ENCODE assay signal across 15 mouse cellular contexts in genomic region chr7:18917931-18918330, GRCm38 (mm10). TPM values are rescaled to one million over a fixed set of nuclear protein-coding genes. Genes with fewer than 3 reads are reported as not detected.
DNase-seq lines count a peak whose midpoint lies in the region; ATAC-seq and TF ChIP-seq lines count a peak whose summit lies in the region.
"Had no signal": no experiment of that assay in that cellular context is flagged by ENCODE, and none has a peak within 500 bp of the region (broad histone marks: within the 10 kb centered on the region; RNA-seq: fewer than 3 reads in every experiment).

No protein-coding gene starts in this region.

- ATAC-seq in forebrain, embryonic 14.5 days = no peak
- no peak for ATAC-seq in forebrain, embryonic 12.5 days (ENCODE audit: low FRiP score)
- ATAC-seq in lung, postnatal 0 days = no peak
- ATAC-seq: forebrain, embryonic 13.5 days had no signal

- H3K27me3 ChIP-seq in forebrain, embryonic 14.5 days (replicated peaks; ENCODE audit: control insufficient read depth, insufficient read depth, low read length) = no peaks in the 10 kb centered on the region
- 0 out of 2 replicates have a peak, but pooled peaks cover 2% of the 10 kb centered on the region for H3K27me3 ChIP-seq in forebrain, embryonic 12.5 days
- H3K27me3 ChIP-seq in lung, postnatal 0 days (replicated peaks; ENCODE audit: insufficient read depth, low read length) = no peaks in the 10 kb centered on the region
- H3K27me3 ChIP-seq: forebrain, embryonic 13.5 days had no signal

- no peak for TF ChIP-seq EP300 in lung, postnatal 0 days (IDR thresholded peaks at IDR 0.05)

- 44% methylated on average over 3 of the region's 3 CpGs for WGBS in forebrain, embryonic 14.5 days
- 66% methylated on average over 3 of the region's 3 CpGs for WGBS in forebrain, embryonic 12.5 days
- 43% methylated on average over 3 of the region's 3 CpGs for WGBS in lung, postnatal 0 days

- no peak for TF ChIP-seq CTCF in lung, postnatal 0 days (IDR thresholded peaks at IDR 0.05)

- no peaks in the 10 kb centered on the region for H3K9me3 ChIP-seq in forebrain, embryonic 14.5 days (replicated peaks; ENCODE audit: control insufficient read depth, low read length)
- H3K9me3 ChIP-seq in forebrain, embryonic 12.5 days = no peaks in the 10 kb centered on the region
- H3K9me3 ChIP-seq in lung, postnatal 0 days (ENCODE audit: low read length) = no peaks in the 10 kb centered on the region
- H3K9me3 ChIP-seq: forebrain, embryonic 13.5 days; midbrain, embryonic 10.5 days had no signal

- no peak overlapping the region for H3K4me3 ChIP-seq in forebrain, embryonic 14.5 days (ENCODE audit: low read depth, low read length)
- no peak overlapping the region for H3K4me3 ChIP-seq in forebrain, embryonic 12.5 days (replicated peaks)
- no peak overlapping the region for H3K4me3 ChIP-seq in lung, postnatal 0 days (ENCODE audit: low read depth, low read length)
- H3K4me3 ChIP-seq: forebrain, embryonic 13.5 days; midbrain, embryonic 10.5 days had no signal

- DNase-seq in forebrain, embryonic 14.5 days (ENCODE audit: low spot score) = peak; percentile 3
- peak; percentile 26 for DNase-seq in kidney, adult 11 months
- DNase-seq in kidney, postnatal 10 days = no peak
- DNase-seq in MN1 (ENCODE audit: low spot score) = peak; percentile 57
- DNase-seq in fat pad, adult 2 months (ENCODE audit: extremely low read depth, low read depth, low spot score) = peak; percentile 34
- no peak for DNase-seq in lung, postnatal 0 days (ENCODE audit: low spot score)
- DNase-seq: cerebellum, adult 9-11 months; gastrocnemius, postnatal 25 days; kidney, postnatal 4 days; lung, adult 2 months; lung, postnatal 4 days; thymus, adult 18-20 months had no signal

- H3K27ac ChIP-seq in forebrain, embryonic 14.5 days (ENCODE audit: low read depth, low read length) = no peak overlapping the region
- H3K27ac ChIP-seq in forebrain, embryonic 12.5 days = no peak overlapping the region
- no peak overlapping the region for H3K27ac ChIP-seq in lung, postnatal 0 days (ENCODE audit: low read length)
- H3K27ac ChIP-seq: forebrain, embryonic 13.5 days; midbrain, embryonic 10.5 days had no signal

- no peak overlapping the region for H3K4me2 ChIP-seq in forebrain, embryonic 14.5 days (ENCODE audit: low read length)
- H3K4me2 ChIP-seq in forebrain, embryonic 12.5 days = no peak overlapping the region
- H3K4me2 ChIP-seq in lung, postnatal 0 days (replicated peaks; ENCODE audit: low read depth, low read length) = no peak overlapping the region
- H3K4me2 ChIP-seq: forebrain, embryonic 13.5 days had no signal

- H3K9ac ChIP-seq in forebrain, embryonic 14.5 days (ENCODE audit: low read length) = no peak overlapping the region
- no peak overlapping the region for H3K9ac ChIP-seq in forebrain, embryonic 12.5 days
- no peak overlapping the region for H3K9ac ChIP-seq in lung, postnatal 0 days (replicated peaks; ENCODE audit: low read depth)
- H3K9ac ChIP-seq: forebrain, embryonic 13.5 days had no signal

- H3K36me3 ChIP-seq in forebrain, embryonic 14.5 days (ENCODE audit: control insufficient read depth, insufficient read depth, low read length) = no peaks in the 10 kb centered on the region
- no peaks in the 10 kb centered on the region for H3K36me3 ChIP-seq in forebrain, embryonic 12.5 days (replicated peaks)
- no peaks in the 10 kb centered on the region for H3K36me3 ChIP-seq in lung, postnatal 0 days (ENCODE audit: insufficient read depth, low read length)
- H3K36me3 ChIP-seq: midbrain, embryonic 10.5 days had no signal

- H3K4me1 ChIP-seq in forebrain, embryonic 14.5 days (ENCODE audit: control insufficient read depth, insufficient read depth, low read length) = peaks cover 15% of the 10 kb centered on the region
- peaks cover 23% of the 10 kb centered on the region for H3K4me1 ChIP-seq in forebrain, embryonic 12.5 days
- H3K4me1 ChIP-seq in lung, postnatal 0 days (ENCODE audit: insufficient read depth, low read depth, low read length) = no peaks in the 10 kb centered on the region

RNA-seq across cellular contexts. Expression of gene Ccdc61, which starts 7.7 kb away (rescaled TPM):
- 17.4 and 19.0 TPM in 2 replicates for polyA plus RNA-seq in forebrain, embryonic 14.5 days (2014; fragmentation: Nextera tagmentation; extraction: Ambion mirVana)
- polyA plus RNA-seq in forebrain, embryonic 12.5 days (2016; fragmentation: Nextera tagmentation; extraction: Ambion mirVana) = 39.7 and 41.0 TPM in 2 replicates
- 17.6 and 19.0 TPM in 2 replicates for polyA plus RNA-seq in lung, postnatal 0 days (2015; fragmentation: Nextera tagmentation; extraction: Ambion mirVana)

RNA-seq across cellular contexts. Expression of gene Nova2, which starts 7.8 kb away (rescaled TPM):
- 13.1 and 15.7 TPM in 2 replicates for polyA plus RNA-seq in forebrain, embryonic 14.5 days (2014; fragmentation: Nextera tagmentation; extraction: Ambion mirVana)
- 10.8 and 11.3 TPM in 2 replicates for polyA plus RNA-seq in forebrain, embryonic 12.5 days (2016; fragmentation: Nextera tagmentation; extraction: Ambion mirVana)
- 1.1 and 1.2 TPM in 2 replicates for polyA plus RNA-seq in lung, postnatal 0 days (2015; fragmentation: Nextera tagmentation; extraction: Ambion mirVana)

RNA-seq across cellular contexts. Expression of gene Pglyrp1, which starts 46.8 kb away (rescaled TPM):
- polyA plus RNA-seq in forebrain, embryonic 14.5 days (2014; fragmentation: Nextera tagmentation; extraction: Ambion mirVana) = 19.1 and 20.9 TPM in 2 replicates
- polyA plus RNA-seq in forebrain, embryonic 12.5 days (2016; fragmentation: Nextera tagmentation; extraction: Ambion mirVana) = 1.8 and 3.1 TPM in 2 replicates
- 45.6 and 51.1 TPM in 2 replicates for polyA plus RNA-seq in lung, postnatal 0 days (2015; fragmentation: Nextera tagmentation; extraction: Ambion mirVana)

Comparison
In these comparisons a context has a peak if more than half of its experiments do, and no peak if none do; other contexts are left out.
1. DNase-seq: peak in forebrain, embryonic 14.5 days (single experiment), kidney, adult 11 months (single experiment), MN1 (single experiment) and fat pad, adult 2 months (single experiment); none in kidney, postnatal 10 days (single experiment) and lung, postnatal 0 days (single experiment).